Mouse (Mus musculus): ENCODE measurements around the gene Lef1.

The Lef1 gene

DNA sequence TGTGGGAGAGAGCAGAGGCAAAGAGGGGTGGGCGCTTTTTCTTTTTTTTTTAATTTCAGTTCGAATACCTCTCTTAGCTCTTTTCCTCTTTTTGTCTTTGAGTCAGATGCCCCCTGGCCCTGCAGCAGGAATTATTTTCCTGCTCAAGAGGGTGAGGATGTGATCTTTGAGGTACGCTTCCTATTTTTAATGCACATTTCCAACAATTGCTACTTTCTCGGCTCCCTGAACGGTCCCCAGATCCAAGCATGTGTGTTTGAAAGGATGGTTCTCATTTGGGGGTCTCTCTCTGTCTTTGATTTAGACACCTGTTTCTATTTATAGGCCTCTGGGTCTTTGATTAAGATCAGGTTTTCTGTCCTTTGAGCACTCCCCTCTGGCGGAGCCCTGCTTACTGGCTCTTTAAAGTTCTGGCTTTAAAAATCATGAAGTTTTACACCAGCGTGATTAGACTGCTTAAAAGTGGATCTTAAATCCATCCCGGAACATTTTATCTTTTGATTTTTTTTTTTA is 86.3 kb downstream of the Lef1 start:
- DNase-seq, result no peak

DNA sequence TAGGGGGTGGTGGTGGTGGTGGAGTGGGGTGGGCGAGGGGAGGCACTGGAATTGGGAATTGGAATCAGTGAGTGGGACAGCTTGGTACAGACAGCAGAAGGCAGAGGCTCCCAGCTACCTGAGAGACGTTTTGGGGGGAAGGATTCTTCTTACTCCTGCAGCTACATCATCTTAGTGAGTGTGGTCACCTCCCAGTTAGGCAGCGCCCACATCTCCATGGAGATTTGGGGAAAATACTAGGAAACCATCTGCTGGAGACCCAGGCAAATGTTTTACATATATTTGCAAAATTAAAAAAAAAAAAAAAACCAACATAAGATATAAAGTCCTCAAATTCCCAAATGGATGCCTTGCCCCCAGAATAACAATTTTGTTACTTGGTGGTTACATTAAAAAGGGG is 88.7 kb downstream of the Lef1 start:
- DNase-seq, result no peak

DNA sequence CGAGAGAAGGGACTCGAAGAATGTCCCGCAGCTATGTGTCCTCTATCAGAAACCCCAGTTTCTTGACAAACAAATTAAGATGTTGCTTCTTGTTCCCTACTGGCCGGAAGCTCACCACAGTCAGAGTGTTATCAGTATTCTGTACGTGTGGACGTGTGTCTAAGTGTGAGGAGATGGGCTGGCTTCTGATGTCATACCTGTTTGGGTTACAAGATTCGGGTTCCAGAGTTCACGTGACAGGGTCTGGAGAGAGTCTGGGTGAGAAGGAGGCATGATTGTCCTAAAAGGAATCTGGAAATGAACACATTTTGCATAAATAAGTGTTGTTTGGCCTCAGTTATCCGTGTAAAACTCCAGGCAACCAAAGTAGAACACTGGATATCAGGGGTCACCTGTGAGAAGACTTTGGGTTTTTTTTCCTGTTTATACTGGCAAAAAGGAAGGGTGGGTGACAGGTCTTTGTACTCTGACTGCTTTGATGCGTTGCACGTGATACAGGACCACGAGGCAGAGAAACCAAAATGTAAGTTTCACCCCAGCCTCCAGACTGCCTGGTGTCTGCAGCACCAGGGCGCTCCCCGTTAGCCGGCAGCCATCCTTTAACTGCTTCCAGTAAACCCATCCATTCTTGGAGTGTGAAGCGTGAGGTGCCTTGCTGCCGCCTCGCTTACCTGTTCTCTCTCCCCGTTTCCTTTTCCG is 89.5 kb downstream of the Lef1 start:
- no peak for DNase-seq

DNA sequence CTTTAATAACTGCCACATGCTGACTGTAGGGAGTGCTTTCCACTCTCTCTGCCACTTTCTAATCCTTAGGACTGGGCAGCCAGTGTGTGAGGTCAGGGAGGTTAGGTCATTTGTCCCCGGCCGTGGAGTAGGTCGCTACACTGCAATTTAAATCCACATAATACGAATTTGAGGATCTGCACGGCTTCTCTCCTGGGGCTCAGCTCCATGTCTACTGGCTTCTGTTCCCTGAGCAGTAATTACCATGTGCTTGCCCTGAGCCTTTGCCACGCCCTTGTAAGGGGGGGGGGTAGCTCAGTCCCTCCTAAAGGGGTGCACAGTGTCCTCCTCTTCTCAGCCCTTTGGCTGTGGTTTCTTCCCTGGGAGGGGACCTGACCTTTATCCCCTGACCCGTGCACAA is 92.0 kb downstream of the Lef1 start:
- no peak for DNase-seq

DNA sequence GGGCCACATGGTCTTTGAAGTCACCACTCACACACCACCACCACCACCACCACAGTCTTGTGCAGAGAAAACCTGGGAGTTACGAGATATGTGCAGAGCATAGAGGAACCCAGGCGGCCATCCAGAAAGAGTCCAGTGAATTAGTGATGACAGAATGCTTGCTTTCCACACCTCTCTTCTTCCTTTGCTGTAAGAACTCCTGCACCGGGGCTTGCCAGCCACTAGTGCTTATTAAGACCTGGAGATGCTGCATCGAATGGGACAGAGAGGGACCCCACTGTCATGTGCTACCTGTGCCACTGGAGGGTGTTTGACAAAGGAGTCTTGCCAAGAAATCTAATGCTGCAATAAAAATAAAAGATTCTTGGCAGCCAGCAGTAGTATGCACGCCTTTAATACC is 97.6 kb downstream of the Lef1 start:
- DNase-seq, result peak in 1 of 2 experiments; percentile 7

DNA sequence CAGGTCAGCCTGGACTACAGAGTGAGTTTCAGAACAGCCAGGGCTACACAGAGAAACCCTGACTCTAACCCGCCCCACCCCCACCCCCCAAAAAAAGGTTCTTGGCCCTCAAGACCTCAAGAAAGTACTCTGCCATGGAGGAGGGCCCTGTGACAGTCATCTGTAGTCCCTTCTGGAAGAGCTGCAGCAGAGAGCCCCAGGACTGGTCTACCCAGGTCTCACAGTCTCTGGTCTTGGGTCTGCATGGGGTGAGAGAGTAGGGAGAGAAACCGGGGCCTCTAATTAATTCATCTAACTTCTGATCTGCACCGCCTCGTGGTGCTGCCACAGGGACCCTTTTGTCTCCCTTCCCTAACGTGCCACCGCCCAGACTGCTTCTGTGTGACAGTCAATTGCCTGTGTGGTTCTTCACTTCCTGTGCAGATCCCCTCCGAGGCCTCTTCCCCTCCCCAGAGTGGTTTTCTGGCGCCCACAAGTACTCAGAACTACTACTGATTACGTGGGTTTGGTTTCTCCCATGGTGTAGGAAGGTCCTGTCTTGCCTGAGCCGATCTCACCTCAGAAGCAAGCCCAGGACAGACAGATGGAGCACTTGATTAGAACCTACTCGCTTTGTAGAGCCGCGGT is 98.1 kb downstream of the Lef1 start:
- DNase-seq, result peak; percentile 59 to 62

DNA sequence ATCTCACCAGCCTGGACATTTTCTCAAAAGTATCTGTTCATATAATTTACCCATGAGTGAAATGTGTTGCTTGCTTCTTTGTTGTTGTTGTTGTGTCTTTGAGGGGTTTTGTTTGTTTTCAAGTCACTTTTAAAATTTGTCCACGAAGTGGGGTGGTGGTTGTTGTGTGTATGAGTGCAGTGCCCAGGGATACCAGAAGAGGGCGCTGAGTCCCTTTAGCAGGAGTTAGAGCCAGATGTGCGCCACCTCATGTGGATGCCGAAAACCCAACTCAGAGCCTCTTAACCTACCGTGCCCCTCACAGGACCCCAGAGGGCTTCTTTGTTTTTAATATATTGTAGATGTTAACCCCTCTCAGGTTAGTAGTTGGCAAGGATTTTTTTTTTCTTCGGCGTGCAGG is 101.9 kb downstream of the Lef1 start:
- DNase-seq, result peak; percentile 37 to 39

DNA sequence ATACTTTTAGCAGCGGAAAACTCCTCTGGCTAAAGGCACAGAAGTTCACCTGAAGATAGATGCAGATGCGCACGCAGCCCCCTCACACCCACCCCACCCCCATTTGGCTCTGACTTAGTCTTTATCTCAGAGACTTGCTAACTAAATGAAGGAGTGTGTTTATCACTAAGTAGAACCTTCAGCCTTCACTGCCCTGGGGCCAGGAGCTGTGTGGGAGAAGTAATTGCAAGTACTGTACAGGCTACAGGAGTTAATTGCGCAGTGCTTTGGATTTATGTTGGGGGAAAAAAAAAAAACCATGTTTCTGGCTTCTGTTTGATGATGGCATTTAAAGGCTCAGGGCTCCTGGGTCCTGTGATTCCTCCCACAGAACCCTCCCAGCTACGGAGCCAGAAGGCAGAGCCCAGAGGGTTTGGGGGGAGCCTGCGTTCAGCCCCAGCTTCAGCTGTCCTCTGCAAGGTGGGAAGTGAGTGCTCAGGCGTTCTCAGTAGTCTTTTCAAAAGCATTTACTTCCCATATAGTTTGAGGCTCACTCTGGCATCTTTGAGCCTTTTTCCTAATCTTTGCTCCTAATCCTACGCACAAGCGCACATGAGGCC is 103.9 kb downstream of the Lef1 start:
- no peak for DNase-seq

DNA sequence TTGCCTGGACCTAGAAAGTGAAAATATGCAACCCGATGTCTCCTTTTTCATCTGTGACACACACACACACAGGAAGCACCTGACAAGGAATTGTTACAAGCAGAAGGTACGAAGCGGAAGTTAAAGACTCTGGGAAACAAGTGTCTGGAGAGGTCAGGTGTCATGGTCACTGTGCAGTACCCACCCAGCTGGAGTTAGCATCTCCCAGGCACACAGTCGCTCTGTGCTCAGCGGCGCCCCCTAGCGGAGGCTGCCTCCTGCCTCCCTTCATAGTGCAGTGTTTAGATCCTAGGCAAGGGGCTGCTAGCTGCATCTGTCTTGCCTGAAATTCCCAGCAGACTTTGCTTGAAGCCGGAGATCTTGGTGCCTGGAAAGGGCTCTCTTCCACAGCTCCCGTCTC is 104.6 kb downstream of the Lef1 start:
- DNase-seq, result peak; percentile 84 to 86

DNA sequence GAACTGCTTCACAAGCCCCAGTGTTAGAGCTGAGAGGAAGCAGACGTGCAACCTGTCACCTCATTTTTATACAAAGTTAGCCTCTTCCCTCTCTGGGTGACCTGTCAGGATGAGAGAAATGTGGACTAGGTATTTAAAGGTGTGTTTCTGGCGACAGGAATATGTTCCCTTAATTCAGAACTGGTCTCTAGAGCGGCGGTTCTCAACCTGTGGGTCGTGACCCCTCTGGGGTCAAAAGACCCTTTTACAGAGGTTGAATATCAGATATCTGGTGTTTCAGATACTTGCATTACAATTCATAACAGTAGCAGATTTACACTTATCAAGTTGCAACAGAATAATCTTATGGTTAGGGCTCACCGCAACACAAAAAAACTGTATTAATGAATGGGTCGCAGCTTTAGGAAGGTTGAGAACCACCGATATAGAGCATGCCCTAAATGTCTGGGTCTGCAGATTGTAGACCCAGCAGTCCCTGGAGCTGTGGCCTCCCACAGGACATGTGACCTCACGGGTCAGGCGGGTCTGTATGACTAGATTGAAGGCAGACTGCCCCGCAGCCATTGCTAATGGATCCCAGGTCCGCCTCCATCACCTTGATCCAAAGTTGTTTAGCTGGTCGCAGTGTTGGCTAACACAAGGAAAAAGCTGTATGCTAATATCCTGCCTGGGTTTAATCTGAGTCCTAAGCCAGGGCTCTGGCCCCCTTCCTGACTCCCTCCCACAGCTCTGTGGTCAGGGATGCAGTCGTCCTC is 108.5 kb downstream of the Lef1 start:
- DNase-seq, result no peak

DNA sequence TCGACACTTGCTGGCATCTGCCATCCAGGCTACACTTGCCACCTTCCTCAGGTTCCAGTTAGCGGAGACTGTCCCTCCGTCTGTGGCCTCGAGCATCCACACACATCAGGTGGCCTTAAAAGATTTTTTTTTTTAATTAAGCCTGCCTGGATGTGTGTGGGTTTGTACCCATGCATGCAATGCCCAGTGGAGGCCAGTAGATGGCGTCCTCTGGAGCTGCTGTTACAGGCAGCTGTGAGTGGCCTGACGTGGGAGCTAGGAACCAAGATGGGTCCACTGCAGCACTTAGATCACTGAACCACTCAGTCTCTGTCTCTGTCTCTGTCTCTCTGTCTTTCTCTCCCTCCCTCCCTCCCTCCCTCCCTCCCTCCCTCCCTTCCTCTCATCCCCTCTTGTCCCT is 117.8 kb downstream of the Lef1 start:
- peak; percentile 48 to 49 for DNase-seq

DNA sequence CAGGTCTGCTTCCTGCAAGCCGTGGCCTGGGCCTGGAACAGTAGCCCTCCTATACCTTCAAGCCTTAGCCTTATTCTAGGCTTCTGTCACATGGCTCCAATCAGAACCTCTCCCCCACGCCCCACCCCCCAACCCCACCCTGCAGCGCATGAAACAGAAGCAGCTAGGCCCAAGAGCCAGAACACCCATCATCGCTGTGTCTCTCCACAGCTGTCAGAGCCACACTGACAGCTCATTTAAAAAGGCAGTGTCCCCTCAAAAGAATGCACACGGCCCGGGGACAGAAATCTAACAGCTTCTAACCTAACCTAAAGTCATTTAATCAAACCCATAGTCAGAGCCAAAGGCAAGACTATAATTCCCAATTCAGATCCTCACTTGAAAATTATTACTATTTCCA is 126.8 kb downstream of the Lef1 start:
- DNase-seq, result no peak

DNA sequence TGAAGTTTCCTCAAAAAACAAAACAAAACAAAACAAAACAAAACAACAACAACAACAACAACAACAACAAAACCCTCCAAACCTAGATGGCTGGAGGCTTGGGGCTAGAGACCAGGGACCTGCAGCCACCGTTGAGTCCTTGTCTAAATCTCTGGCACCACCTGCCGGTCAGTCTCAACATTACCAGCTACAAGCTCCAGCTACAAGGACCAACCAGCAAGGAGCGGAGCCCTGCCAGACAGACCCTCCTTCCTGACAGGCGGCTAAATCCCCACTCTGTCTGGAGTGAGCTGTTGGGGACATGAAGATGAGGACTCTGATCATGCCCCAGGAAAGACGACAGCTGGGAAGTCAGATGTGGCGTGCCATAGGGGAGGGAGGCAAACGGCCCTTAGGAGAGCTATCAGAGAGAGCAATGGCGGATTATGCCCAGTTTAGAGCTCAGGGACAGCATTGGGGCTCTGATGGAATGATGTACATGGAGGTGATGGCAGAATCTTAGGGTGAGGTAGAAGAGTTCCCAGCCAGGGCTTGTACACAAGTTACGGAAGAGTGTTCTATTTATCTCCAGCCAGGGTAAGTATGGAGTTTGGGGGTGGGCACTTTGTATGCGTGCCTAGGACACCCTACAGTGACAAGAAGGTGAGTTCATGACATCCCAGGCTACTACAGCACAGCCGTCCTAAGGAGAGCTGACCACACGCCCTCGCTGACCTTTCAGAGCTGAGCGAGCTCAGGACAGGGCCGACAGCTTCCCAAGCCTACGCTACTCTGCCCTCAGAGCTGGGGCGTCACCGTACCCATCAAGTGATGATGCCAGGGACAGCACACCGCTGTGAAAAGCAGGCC is 127.7 kb downstream of the Lef1 start:
- DNase-seq, result peak; percentile 82 to 83

DNA sequence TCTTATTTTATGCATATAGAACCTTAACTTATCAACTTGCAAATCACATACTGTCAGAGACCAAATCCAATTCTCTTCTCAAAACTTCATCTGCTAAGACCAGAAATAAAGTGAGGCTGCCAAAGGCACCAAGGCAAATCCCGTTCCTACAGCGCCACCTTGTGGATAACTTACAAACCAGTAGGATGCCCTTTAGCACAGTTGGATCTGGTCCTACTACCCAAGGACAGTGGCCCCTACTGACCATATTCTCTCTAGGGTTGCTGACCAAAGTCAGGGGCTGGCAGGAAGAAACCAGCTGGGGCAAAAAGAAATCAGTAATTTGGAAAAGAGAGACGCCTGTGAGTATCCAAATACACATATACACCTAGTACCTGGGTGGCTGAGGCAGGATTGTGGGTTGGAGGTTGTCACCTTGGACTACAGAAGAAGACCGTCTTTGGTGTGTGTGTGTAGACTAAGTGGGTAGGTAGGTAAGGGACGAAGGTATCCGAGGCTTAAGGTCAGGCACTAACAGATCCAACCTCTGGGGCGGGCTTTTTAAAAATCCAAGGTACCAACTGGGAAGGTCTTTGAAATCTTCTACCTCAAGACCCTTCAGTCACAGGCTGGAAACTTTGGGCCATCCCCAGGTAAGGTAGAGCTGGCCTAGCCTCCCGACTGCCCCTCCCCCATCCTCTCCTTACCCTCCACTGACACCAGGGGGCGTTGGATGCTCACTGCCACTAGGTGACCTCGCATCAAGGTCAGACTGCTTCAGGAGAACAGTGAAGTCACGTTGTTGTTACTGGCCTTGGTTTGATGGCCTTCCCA is 135.7 kb downstream of the Lef1 start:
- peak; percentile 67 to 72 for DNase-seq

DNA sequence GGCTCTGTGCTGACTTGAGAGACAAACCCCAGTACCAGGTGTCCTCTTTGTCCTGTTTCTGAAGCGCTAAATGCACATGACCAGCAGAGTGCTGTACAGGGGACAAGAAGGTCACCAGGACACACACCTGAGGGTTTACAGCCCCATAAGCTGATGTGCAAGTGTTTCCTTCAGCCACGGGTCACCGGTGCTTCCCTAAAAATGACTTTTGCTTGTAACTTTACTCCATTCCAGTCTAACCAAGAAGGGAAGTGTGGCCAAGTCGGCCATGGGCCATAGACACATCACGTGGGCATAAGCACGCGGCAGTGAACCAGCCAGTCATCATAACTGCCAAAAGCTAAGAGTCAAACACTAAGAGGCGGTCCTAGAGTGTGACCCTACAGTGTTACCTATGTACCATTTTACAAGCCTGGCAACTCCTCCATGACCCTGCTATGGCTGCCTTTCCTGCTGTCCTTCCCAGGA is 136.3 kb downstream of the Lef1 start:
- DNase-seq, result no peak

DNA sequence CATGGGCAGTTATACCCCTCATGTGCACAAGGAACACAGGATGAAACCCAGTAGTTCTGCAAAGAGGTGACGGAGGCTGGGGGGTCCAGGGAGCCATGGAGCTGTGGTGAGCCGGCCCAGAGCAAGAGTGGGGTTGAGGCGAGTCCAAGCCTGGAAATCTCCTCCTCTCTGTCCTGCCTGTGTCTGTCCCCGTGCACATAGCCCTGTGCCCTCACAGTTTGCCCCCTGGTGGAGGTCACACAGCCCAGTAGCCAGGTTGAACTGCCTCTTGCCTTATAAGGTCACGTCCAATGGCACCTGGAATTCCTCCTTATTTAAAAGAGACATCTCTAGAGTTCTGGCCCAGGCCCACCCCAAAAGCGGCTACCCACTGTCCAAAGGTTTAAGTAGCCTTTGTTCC is 137.2 kb downstream of the Lef1 start:
- no peak for DNase-seq

DNA sequence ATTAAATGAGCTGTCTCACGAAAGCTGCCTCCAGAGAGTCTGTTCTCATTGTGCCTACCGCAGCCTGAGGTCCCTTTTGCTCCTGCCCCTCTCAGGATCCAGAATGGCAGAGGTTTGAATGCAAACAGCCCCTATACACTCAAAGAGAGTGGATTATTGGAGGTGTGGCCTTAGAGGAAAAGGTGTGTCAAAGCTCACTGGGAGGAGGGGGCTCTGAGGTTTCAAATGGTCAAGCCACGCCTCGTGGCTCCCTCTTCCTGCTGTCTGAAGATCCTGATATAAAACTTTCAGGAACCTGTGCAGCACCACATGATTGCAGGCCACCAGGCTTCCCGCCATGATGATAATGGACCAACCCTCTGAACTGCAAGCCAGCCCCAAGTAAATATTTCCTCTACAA is 137.6 kb downstream of the Lef1 start:
- no peak for DNase-seq

DNA sequence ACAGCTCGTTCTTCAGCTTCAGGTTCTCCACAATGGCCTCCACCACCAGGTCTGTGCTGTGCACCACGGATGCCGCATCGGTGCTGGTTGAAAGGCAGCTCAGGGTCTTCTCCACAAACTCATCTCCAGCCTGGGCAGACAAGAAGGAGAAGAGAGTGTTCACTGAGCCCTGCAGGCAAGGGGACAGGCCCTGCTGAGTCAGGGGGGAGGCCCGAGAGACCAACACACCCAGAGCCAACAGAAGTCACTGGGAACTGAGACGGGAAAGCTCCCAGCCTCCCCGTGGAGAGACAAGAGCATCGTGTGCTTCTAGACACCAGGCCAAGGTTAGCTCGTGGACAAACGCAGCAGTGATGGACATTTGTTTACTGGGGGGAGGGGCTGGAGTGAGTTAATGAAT is 138.2 kb downstream of the Lef1 start:
- DNase-seq, result no peak

DNA sequence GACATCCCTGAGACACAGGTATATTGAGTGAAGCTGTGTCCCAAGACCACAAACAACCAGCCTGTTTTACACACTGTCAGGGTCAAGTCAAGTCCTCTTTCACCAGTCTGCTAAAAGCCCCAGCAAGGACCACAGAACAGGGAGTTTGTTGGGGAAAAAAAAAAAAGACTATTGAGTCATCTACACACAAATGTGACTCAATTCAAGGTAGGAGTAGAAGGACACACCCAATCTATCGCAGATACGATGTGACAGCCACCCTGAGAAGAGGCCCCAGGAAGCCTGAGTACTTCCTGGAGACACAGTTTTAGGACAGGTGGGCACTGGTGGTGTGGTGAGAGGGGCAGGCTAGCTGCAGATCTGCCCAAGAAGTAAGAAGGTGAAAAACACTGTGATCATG is 140.0 kb downstream of the Lef1 start:
- no peak for DNase-seq

DNA sequence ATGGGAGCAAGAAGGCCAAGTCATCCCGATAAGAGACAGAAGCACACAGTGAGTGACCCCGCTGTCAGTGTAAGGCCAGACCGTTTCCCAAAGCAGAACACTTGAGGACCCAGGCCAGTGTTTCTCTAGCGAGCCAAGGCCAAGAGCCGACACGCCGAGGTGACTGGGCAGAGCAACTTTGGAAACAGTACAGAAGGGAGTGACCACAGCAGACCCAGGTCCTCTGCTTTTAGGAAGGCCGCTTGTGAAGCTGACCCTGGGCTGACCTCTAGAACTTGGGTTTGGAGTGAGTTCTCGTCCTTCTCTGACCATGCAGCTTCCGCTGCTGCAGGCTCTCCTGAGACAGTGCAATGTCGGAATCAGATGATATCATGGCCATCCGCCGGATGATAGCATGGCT is 140.7 kb downstream of the Lef1 start:
- DNase-seq, result no peak

DNA sequence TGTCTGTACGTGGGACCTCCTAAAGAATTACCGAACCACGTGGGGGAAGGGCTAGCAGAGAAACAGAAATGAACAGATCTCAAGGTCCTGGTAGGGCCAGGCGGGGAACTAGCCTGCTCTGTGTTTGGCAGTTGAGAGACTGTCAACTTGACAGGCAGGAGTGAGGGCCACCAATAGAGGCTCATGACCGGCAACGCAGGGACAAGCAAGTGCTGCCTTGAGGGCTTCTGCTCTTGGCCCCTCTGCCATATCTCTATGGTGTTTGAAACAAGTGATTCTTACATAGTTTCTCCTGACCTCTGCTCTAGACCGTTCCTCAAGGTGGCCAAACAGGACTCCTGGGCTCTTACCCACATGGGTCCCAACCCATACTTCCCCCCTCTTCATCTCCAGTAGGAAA is 141.3 kb downstream of the Lef1 start:
- DNase-seq, result no peak

DNA sequence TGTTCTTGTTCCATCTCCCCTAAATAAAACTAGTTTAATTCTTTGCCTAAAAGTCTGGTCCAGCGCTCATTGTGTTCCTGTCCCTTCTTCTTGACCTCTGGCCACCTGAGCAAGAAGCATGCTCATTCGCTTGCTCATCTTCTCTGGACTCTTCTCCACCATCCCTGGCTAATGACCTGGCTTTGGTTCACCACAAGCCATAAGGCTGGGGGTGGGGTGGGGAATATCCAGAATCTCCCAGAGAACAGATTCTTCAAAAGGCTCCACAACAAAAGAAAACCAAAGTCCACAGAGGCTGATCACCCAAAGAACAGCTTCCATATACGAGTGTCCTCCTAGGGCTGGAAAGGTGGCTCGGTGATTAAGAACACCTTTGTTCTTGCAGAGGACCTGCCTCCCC is 144.7 kb downstream of the Lef1 start:
- no peak for DNase-seq
